Comparison of ENCODE assay signal across 10 mouse cellular contexts in the genomic region with DNA sequence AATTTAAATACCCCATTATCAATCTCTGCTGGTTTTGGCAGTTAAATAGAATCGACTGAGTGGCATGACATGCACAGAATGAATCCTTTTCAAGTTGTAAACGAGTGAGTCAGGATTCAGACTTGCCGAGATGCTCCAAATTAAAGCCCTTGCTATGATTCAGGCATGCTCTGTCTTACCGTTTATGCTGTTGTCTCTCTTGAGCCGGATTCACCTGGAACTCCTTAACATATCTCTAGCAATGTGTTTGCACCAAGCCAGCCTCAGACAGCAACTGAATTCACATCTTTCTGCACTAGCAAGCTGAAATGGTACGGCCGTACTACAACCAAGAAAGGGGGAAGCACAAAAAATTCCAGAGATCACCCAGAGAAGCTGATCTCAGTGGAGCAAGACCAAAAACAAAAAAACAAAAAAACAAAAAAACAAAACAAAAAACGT.
DNase-seq lines count a peak whose midpoint lies in the region; ATAC-seq and TF ChIP-seq lines count a peak whose summit lies in the region.
"Had no signal": no experiment of that assay in that cellular context is flagged by ENCODE, and none has a peak within 500 bp of the region (broad histone marks: within the 10 kb centered on the region; RNA-seq: fewer than 3 reads in every experiment).

No protein-coding gene starts in this region.

- H3K27me3 ChIP-seq in cerebellum, adult 2 months (ENCODE audit: control insufficient read depth, insufficient read depth, low read length) = no peaks in the 10 kb centered on the region
- H3K27me3 ChIP-seq in lung, postnatal 0 days (replicated peaks; ENCODE audit: insufficient read depth, low read length) = no peaks in the 10 kb centered on the region

- H3K36me3 ChIP-seq in lung, postnatal 0 days (ENCODE audit: insufficient read depth, low read length) = no peaks in the 10 kb centered on the region

- H3K9me3 ChIP-seq in lung, postnatal 0 days (ENCODE audit: low read length) = no peaks in the 10 kb centered on the region

- no peak for ATAC-seq in lung, postnatal 0 days
- ATAC-seq: inflammation-experienced regulatory T-cells, adult 6 months had no signal

- DNase-seq in cerebellum, adult 2 months = peak; percentile 10 to 17
- DNase-seq in cerebellum, postnatal 4 days (ENCODE audit: low spot score in 2 of 2) = no peak
- peak; percentile 39 to 54 for DNase-seq in left cerebral cortex, adult 18-20 months (ENCODE audit: low spot score in 2 of 2)
- DNase-seq in left cerebral cortex, adult 11 months (ENCODE audit: low spot score) = no peak
- peak; percentile 47 for DNase-seq in layer of hippocampus, adult 9-11 months
- peak; percentile 36 to 47 for DNase-seq in right cerebral cortex, postnatal 10 days (ENCODE audit: low spot score in 2 of 2)
- DNase-seq in lung, postnatal 0 days (ENCODE audit: low spot score) = no peak
- no peak for DNase-seq in thymus, postnatal 36 days
- DNase-seq: lung, postnatal 10 days had no signal

- H3K4me1 ChIP-seq in cerebellum, adult 2 months (ENCODE audit: control insufficient read depth, insufficient read depth, low read length) = peaks cover 3% of the 10 kb centered on the region; the same call in 1 of the 2 replicates
- peaks cover 11% of the 10 kb centered on the region; the same call in 1 of the 2 replicates for H3K4me1 ChIP-seq in lung, postnatal 0 days (ENCODE audit: insufficient read depth, low read depth, low read length)

- TF ChIP-seq CTCF in cerebellum, adult 2 months (IDR thresholded peaks at IDR 0.05; ENCODE audit: borderline replicate concordance, insufficient read depth, low read depth, low read length) = no peak
- TF ChIP-seq CTCF in lung, postnatal 0 days (IDR thresholded peaks at IDR 0.05) = no peak

- TF ChIP-seq EP300 in lung, postnatal 0 days (IDR thresholded peaks at IDR 0.05) = no peak

- H3K4me3 ChIP-seq in cerebellum, adult 2 months (replicated peaks; ENCODE audit: insufficient read depth, low read depth, low read length) = no peak overlapping the region
- H3K4me3 ChIP-seq in lung, postnatal 0 days (ENCODE audit: low read depth, low read length) = no peak overlapping the region

- TF ChIP-seq POLR2A in cerebellum, adult 2 months (IDR thresholded peaks at IDR 0.05; ENCODE audit: borderline replicate concordance, insufficient read depth, low read length) = no peak

- H3K27ac ChIP-seq in cerebellum, adult 2 months (ENCODE audit: insufficient read depth, low read length) = no peak overlapping the region
- no peak overlapping the region for H3K27ac ChIP-seq in lung, postnatal 0 days (ENCODE audit: low read length)

- 28% methylated on average over 8 of the region's 8 CpGs for WGBS in cerebellum, adult 2 months
- WGBS in lung, postnatal 0 days = 35% methylated on average over 8 of the region's 8 CpGs

- H3K9ac ChIP-seq in lung, postnatal 0 days (replicated peaks; ENCODE audit: low read depth) = no peak overlapping the region

- H3K4me2 ChIP-seq in lung, postnatal 0 days (replicated peaks; ENCODE audit: low read depth, low read length) = no peak overlapping the region

Comparison
In these comparisons a context has a peak if more than half of its experiments do, and no peak if none do; other contexts are left out.
1. DNase-seq: peak in cerebellum, adult 2 months (2 of 2), left cerebral cortex, adult 18-20 months (2 of 2), layer of hippocampus, adult 9-11 months (single experiment) and right cerebral cortex, postnatal 10 days (2 of 2); none in cerebellum, postnatal 4 days (0 of 2), left cerebral cortex, adult 11 months (single experiment), lung, postnatal 0 days (single experiment) and thymus, postnatal 36 days (0 of 2).